Mouse (Mus musculus) intestine, postnatal 0 days (tissue): Measurements from ENCODE around the gene Ndufa11. TPM values are rescaled to one million over a fixed set of nuclear protein-coding genes. Genes with fewer than 3 reads are reported as not detected.

Experiments used
- ATAC-seq: fragments of 200-750 bp; cut with Nextera tagmentation; 2 replicates; pipeline ENCODE4 v1.8.0; 2017; ENCODE audit warnings: mild to moderate bottlenecking, moderate TSS enrichment, moderate library complexity
- H3K27ac ChIP-seq: fragments of 300-500 bp; sonication (generic); 2 replicates; pipeline ENCODE4 v1.5.1; 2014; ENCODE audit warnings: mild to moderate bottlenecking, low read depth, low read length, moderate library complexity
- H3K27me3 ChIP-seq: fragments of 300-500 bp; sonication (generic); replicated peaks from 2 replicates; pipeline ENCODE4 v1.6.1; 2014; ENCODE audit warnings: low read length, mixed read lengths; ENCODE audit not compliant: control insufficient read depth, insufficient read depth
- H3K36me3 ChIP-seq: fragments of 300-500 bp; sonication (generic); 2 replicates; pipeline ENCODE4 v1.6.1; 2014; ENCODE audit warnings: mild to moderate bottlenecking, moderate library complexity; ENCODE audit not compliant: control insufficient read depth, insufficient read depth
- H3K4me1 ChIP-seq: fragments of 300-500 bp; sonication (generic); replicated peaks from 2 replicates; pipeline ENCODE4 v1.6.1; 2014; ENCODE audit warnings: antibody characterized with exemption, low read length, mixed read lengths; ENCODE audit not compliant: control insufficient read depth, insufficient read depth
- H3K4me2 ChIP-seq: fragments of 300-500 bp; sonication (generic); replicated peaks from 2 replicates; pipeline ENCODE4 v1.6.1; 2014; ENCODE audit warnings: low read depth, mild to moderate bottlenecking, moderate library complexity
- H3K4me3 ChIP-seq: fragments of 300-500 bp; sonication (generic); 2 replicates; pipeline ENCODE4 v1.5.1; 2014; ENCODE audit warnings: low read depth, low read length
- H3K9ac ChIP-seq: fragments of 300-500 bp; sonication (generic); 2 replicates; pipeline ENCODE4 v1.6.1; 2014; ENCODE audit warnings: mild to moderate bottlenecking, low read depth, low read length
- H3K9me3 ChIP-seq: fragments of 300-500 bp; sonication (generic); 2 replicates; pipeline ENCODE4 v1.6.1; 2016; ENCODE audit warnings: mixed run types; ENCODE audit not compliant: control insufficient read depth
- CTCF ChIP-seq: sonication (generic); IDR thresholded peaks from 2 replicates; pipeline ENCODE4 v1.5.1; 2016; ENCODE audit warnings: low read depth, mild to moderate bottlenecking, control low read depth, antibody characterized with exemption, moderate library complexity
- WGBS: fragments of 180-500 bp; shearing (Covaris S2); extraction: QIAGEN DNeasy Blood & Tissue Kit; methylation state at CpG from one replicate; pipeline ENCODE4 v1.1.7; 2014; 5-methylcytosine and 5-hydroxymethylcytosine counted together
- polyA plus RNA-seq: library from polyadenylated mRNA; unstranded; fragments of >200 nt; fragmentation: Nextera tagmentation; extraction: Ambion mirVana; gene quantifications from 2 replicates; pipeline ENCODE4 v1.2.1, GENCODE M21; 2015

Ndufa11 gene
- polyA plus RNA-seq, 1 experiment from 2014 or later: 718 TPM

GRCm38 (mm10) chr17:56681791-56682190, 35.8 kb upstream of the Ndufa11 start:
- Histone ChIP-seq H3K9ac (no peak overlapping the region), H3K36me3 (peaks cover 66% of the 10 kb centered on the region), H3K9me3 (no peaks in the 10 kb centered on the region), H3K27me3 (no peaks in the 10 kb centered on the region), H3K4me2 (no peak overlapping the region), H3K4me3 (no peak overlapping the region), H3K4me1 (no peaks in the 10 kb centered on the region), H3K27ac (no peak overlapping the region)
- TF ChIP-seq CTCF: no peak
- WGBS: 70% methylated on average over 4 of the region's 4 CpGs
- no peak for ATAC-seq

GRCm38 (mm10) chr17:56682880-56683279, 34.7 kb upstream of the Ndufa11 start:
- no peak for TF ChIP-seq CTCF
- no peak overlapping the region for H3K4me2 ChIP-seq
- no peaks in the 10 kb centered on the region for H3K27me3 ChIP-seq
- no peak for ATAC-seq
- H3K4me3 ChIP-seq: no peak overlapping the region
- no peaks in the 10 kb centered on the region for H3K4me1 ChIP-seq
- WGBS: 31% methylated on average over 3 of the region's 3 CpGs
- H3K27ac ChIP-seq: no peak overlapping the region
- no peak overlapping the region for H3K9ac ChIP-seq
- H3K36me3 ChIP-seq: peaks cover 66% of the 10 kb centered on the region
- H3K9me3 ChIP-seq: no peaks in the 10 kb centered on the region

GRCm38 (mm10) chr17:56683546-56684140, 33.9 kb upstream of the Ndufa11 start:
- 86% methylated on average over 5 of the region's 5 CpGs for WGBS
- Histone ChIP-seq H3K9ac (no peak overlapping the region), H3K36me3 (peaks cover 65% of the 10 kb centered on the region), H3K4me1 (no peaks in the 10 kb centered on the region), H3K27me3 (no peaks in the 10 kb centered on the region), H3K27ac (no peak overlapping the region), H3K4me2 (no peak overlapping the region), H3K4me3 (no peak overlapping the region), H3K9me3 (no peaks in the 10 kb centered on the region)
- no peak for ATAC-seq
- TF ChIP-seq CTCF: no peak

DNA sequence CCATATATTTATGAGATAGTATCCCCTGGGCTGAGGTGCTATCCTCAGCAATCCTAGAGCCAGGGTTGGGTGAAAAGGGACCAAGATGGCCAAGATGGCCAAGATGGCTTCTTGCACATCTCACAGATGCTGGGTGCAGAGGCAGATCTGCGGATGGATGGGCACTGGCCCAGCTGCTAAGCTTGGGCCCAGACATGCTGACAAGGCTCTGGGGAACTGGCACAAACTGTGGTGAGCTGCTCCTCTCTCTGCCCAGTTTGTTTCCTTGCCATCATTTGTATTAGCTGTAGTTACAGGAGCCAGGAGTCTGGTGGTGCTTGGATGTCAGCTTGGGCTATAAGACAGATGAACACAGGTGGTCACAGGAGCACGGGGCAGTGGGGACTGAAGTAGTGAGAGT, 32.9 kb upstream of the Ndufa11 start:
- no peaks in the 10 kb centered on the region for H3K9me3 ChIP-seq
- 96% methylated on average over 2 of the region's 2 CpGs for WGBS
- H3K4me2 ChIP-seq: no peak overlapping the region
- no peaks in the 10 kb centered on the region for H3K27me3 ChIP-seq
- no peaks in the 10 kb centered on the region for H3K4me1 ChIP-seq
- TF ChIP-seq CTCF: no peak
- peaks cover 65% of the 10 kb centered on the region for H3K36me3 ChIP-seq
- no peak overlapping the region for H3K9ac ChIP-seq
- no peak overlapping the region for H3K4me3 ChIP-seq
- no peak for ATAC-seq
- H3K27ac ChIP-seq: no peak overlapping the region

- no peak for ATAC-seq
- WGBS: 91% methylated on average over 4 of the region's 4 CpGs
Observed at GRCm38 (mm10) chr17:56686801-56687200, 30.8 kb upstream of the Ndufa11 start.

GRCm38 (mm10) chr17:56688045-56688444, 29.5 kb upstream of the Ndufa11 start:
- no peak for TF ChIP-seq CTCF
- H3K36me3 ChIP-seq: peaks cover 66% of the 10 kb centered on the region
- no peaks in the 10 kb centered on the region for H3K27me3 ChIP-seq
- H3K4me2 ChIP-seq: no peak overlapping the region
- no peak overlapping the region for H3K4me3 ChIP-seq
- H3K9me3 ChIP-seq: no peaks in the 10 kb centered on the region
- no peak for ATAC-seq
- no peak overlapping the region for H3K9ac ChIP-seq
- no peaks in the 10 kb centered on the region for H3K4me1 ChIP-seq
- H3K27ac ChIP-seq: no peak overlapping the region

More at GRCm38 (mm10) chr17:56686801-56687200, 30.8 kb upstream of the Ndufa11 start:
- Histone ChIP-seq H3K27me3 (no peaks in the 10 kb centered on the region), H3K4me2 (no peak overlapping the region), H3K36me3 (peaks cover 65% of the 10 kb centered on the region), H3K27ac (no peak overlapping the region), H3K4me3 (no peak overlapping the region), H3K9ac (no peak overlapping the region), H3K4me1 (no peaks in the 10 kb centered on the region), H3K9me3 (no peaks in the 10 kb centered on the region)
- no peak for TF ChIP-seq CTCF

GRCm38 (mm10) chr17:56688689-56689088, 28.9 kb upstream of the Ndufa11 start:
- WGBS: 88% methylated on average over 2 of the region's 2 CpGs
- no peak overlapping the region for H3K9ac ChIP-seq
- H3K4me1 ChIP-seq: no peaks in the 10 kb centered on the region
- H3K9me3 ChIP-seq: no peaks in the 10 kb centered on the region
- H3K4me3 ChIP-seq: no peak overlapping the region
- no peaks in the 10 kb centered on the region for H3K27me3 ChIP-seq
- H3K4me2 ChIP-seq: no peak overlapping the region
- peaks cover 67% of the 10 kb centered on the region for H3K36me3 ChIP-seq
- H3K27ac ChIP-seq: no peak overlapping the region
- no peak for TF ChIP-seq CTCF
- no peak for ATAC-seq
